Mouse (Mus musculus): ENCODE results near the gene Mapk11.

GRCm38 (mm10) chr15:89147024-89147423 is 2.4 kb downstream of the Mapk11 start:
- TF ChIP-seq GATA1 (IDR thresholded peaks at IDR 0.05; ENCODE audit: borderline replicate concordance, low read length), result no peak
- TF ChIP-seq FLI1 (IDR thresholded peaks at IDR 0.05; ENCODE audit: low read length), result no peak

Measured in megakaryocyte, embryonic 14.5 days (primary cell).